Mouse (Mus musculus): ENCODE data around the gene Kcnma1. TPM values are rescaled to one million over a fixed set of nuclear protein-coding genes. Genes with fewer than 3 reads are reported as not detected.

The Kcnma1 gene
- polyA plus RNA-seq, 1 experiment from 2014 or later, result 0.42 TPM

GRCm38 (mm10) chr14:24006276-24006675 is 8.0 kb downstream of the Kcnma1 start:
- Histone ChIP-seq H3K36me3 (no peaks in the 10 kb centered on the region), H3K4me2 (no peak overlapping the region), H3K9ac (no peak overlapping the region), H3K27ac (ENCODE audit: poor library complexity, severe bottlenecking) (no peak overlapping the region), H3K27me3 (replicated peaks) (peaks cover 90% of the 10 kb centered on the region), H3K9me3 (replicated peaks) (no peaks in the 10 kb centered on the region), H3K4me3 (no peak overlapping the region), H3K4me1 (replicated peaks) (peaks cover 9% of the 10 kb centered on the region)
- 54% methylated on average over 2 of the region's 2 CpGs for WGBS
- ATAC-seq (ENCODE audit: insufficient number of reproducible peaks, low FRiP score), result no peak

GRCm38 (mm10) chr14:24004471-24005271 is 9.6 kb downstream of the Kcnma1 start:
- H3K27me3 ChIP-seq (replicated peaks), result peaks cover 92% of the 10 kb centered on the region
- ATAC-seq (ENCODE audit: insufficient number of reproducible peaks, low FRiP score), result peak; percentile 30; the same call in 1 of the 2 replicates
- H3K4me3 ChIP-seq, result peak overlapping the region; percentile 83
- H3K27ac ChIP-seq (ENCODE audit: poor library complexity, severe bottlenecking), result no peak overlapping the region
- peaks cover 9% of the 10 kb centered on the region for H3K4me1 ChIP-seq (replicated peaks)
- H3K9ac ChIP-seq, result peak overlapping the region; percentile 64
- no peaks in the 10 kb centered on the region for H3K36me3 ChIP-seq
- no peaks in the 10 kb centered on the region for H3K9me3 ChIP-seq (replicated peaks)
- WGBS, result 1% methylated on average over 70 of the region's 82 CpGs
- H3K4me2 ChIP-seq, result peak overlapping the region; percentile 100

GRCm38 (mm10) chr14:24003450-24004381 is 10.6 kb downstream of the Kcnma1 start:
- Histone ChIP-seq H3K27me3 (replicated peaks) (peaks cover 96% of the 10 kb centered on the region), H3K27ac (ENCODE audit: poor library complexity, severe bottlenecking) (no peak overlapping the region)

GRCm38 (mm10) chr14:24002647-24003046 is 11.6 kb downstream of the Kcnma1 start:
- WGBS, result 44% methylated on average over 5 of the region's 5 CpGs
- H3K27ac ChIP-seq (ENCODE audit: poor library complexity, severe bottlenecking), result no peak overlapping the region
- H3K36me3 ChIP-seq, result no peaks in the 10 kb centered on the region
- H3K9me3 ChIP-seq (replicated peaks), result no peaks in the 10 kb centered on the region
- no peak overlapping the region for H3K9ac ChIP-seq
- H3K27me3 ChIP-seq (replicated peaks), result peaks cover 94% of the 10 kb centered on the region
- no peak overlapping the region for H3K4me3 ChIP-seq
- H3K4me2 ChIP-seq, result no peak overlapping the region
- no peak for ATAC-seq (ENCODE audit: insufficient number of reproducible peaks, low FRiP score)
- peaks cover 9% of the 10 kb centered on the region for H3K4me1 ChIP-seq (replicated peaks)

More at GRCm38 (mm10) chr14:24003450-24004381, 10.6 kb downstream of the Kcnma1 start:
- H3K4me1 ChIP-seq (replicated peaks), result peaks cover 9% of the 10 kb centered on the region
- H3K9ac ChIP-seq, result peak overlapping the region; percentile 64
- H3K4me2 ChIP-seq, result peak overlapping the region; percentile 100
- no peaks in the 10 kb centered on the region for H3K9me3 ChIP-seq (replicated peaks)
- ATAC-seq (ENCODE audit: insufficient number of reproducible peaks, low FRiP score), result no peak
- 2% methylated on average over 57 of the region's 85 CpGs for WGBS
- no peaks in the 10 kb centered on the region for H3K36me3 ChIP-seq
- H3K4me3 ChIP-seq, result peak overlapping the region; percentile 83

- no peak for ATAC-seq (ENCODE audit: insufficient number of reproducible peaks, low FRiP score)
- H3K4me1 ChIP-seq (replicated peaks), result no peaks in the 10 kb centered on the region
- no peak overlapping the region for H3K4me2 ChIP-seq
- no peak overlapping the region for H3K4me3 ChIP-seq
- no peaks in the 10 kb centered on the region for H3K9me3 ChIP-seq (replicated peaks)
- no peak overlapping the region for H3K27ac ChIP-seq (ENCODE audit: poor library complexity, severe bottlenecking)
- peaks cover 78% of the 10 kb centered on the region for H3K27me3 ChIP-seq (replicated peaks)
- H3K36me3 ChIP-seq, result no peaks in the 10 kb centered on the region
- WGBS, result 70% methylated on average over 6 of the region's 6 CpGs
- no peak overlapping the region for H3K9ac ChIP-seq
These were observed 16.4 kb downstream of the Kcnma1 start for GRCm38 (mm10) chr14:23997912-23998311.

GRCm38 (mm10) chr14:23995831-23996230 is 18.5 kb downstream of the Kcnma1 start:
- peaks cover 58% of the 10 kb centered on the region for H3K27me3 ChIP-seq (replicated peaks)

GRCm38 (mm10) chr14:23990871-23991270 is 23.4 kb downstream of the Kcnma1 start:
- Histone ChIP-seq H3K36me3 (no peaks in the 10 kb centered on the region), H3K27ac (ENCODE audit: poor library complexity, severe bottlenecking) (no peak overlapping the region), H3K9me3 (replicated peaks) (no peaks in the 10 kb centered on the region), H3K9ac (no peak overlapping the region), H3K4me1 (replicated peaks) (no peaks in the 10 kb centered on the region), H3K4me2 (no peak overlapping the region), H3K27me3 (replicated peaks) (peaks cover 14% of the 10 kb centered on the region), H3K4me3 (no peak overlapping the region)
- 80% methylated on average over 7 of the region's 7 CpGs for WGBS
- no peak for ATAC-seq (ENCODE audit: insufficient number of reproducible peaks, low FRiP score)

More at GRCm38 (mm10) chr14:23995831-23996230, 18.5 kb downstream of the Kcnma1 start:
- Histone ChIP-seq H3K36me3 (no peaks in the 10 kb centered on the region), H3K4me3 (no peak overlapping the region), H3K9ac (no peak overlapping the region), H3K4me2 (no peak overlapping the region), H3K9me3 (replicated peaks) (no peaks in the 10 kb centered on the region), H3K27ac (ENCODE audit: poor library complexity, severe bottlenecking) (no peak overlapping the region), H3K4me1 (replicated peaks) (no peaks in the 10 kb centered on the region)
- WGBS, result 75% methylated on average over 3 of the region's 3 CpGs
- no peak for ATAC-seq (ENCODE audit: insufficient number of reproducible peaks, low FRiP score)

- H3K9ac ChIP-seq, result no peak overlapping the region
- peaks cover 9% of the 10 kb centered on the region; the same call in 1 of the 2 replicates for H3K27me3 ChIP-seq (replicated peaks)
- H3K4me1 ChIP-seq (replicated peaks), result no peaks in the 10 kb centered on the region
- no peaks in the 10 kb centered on the region for H3K9me3 ChIP-seq (replicated peaks)
- no peak overlapping the region for H3K4me3 ChIP-seq
- WGBS, result 85% methylated on average over 11 of the region's 11 CpGs
- H3K27ac ChIP-seq (ENCODE audit: poor library complexity, severe bottlenecking), result no peak overlapping the region
- H3K36me3 ChIP-seq, result no peaks in the 10 kb centered on the region
- ATAC-seq (ENCODE audit: insufficient number of reproducible peaks, low FRiP score), result no peak
- no peak overlapping the region for H3K4me2 ChIP-seq
These were observed 24.6 kb downstream of the Kcnma1 start for GRCm38 (mm10) chr14:23989696-23990095.

GRCm38 (mm10) chr14:23982205-23982604 is 32.1 kb downstream of the Kcnma1 start:
- WGBS, result 68% methylated on average over 8 of the region's 8 CpGs

GRCm38 (mm10) chr14:23974685-23975084 is 39.6 kb downstream of the Kcnma1 start:
- H3K36me3 ChIP-seq, result no peaks in the 10 kb centered on the region
- peaks cover 7% of the 10 kb centered on the region for H3K27me3 ChIP-seq (replicated peaks)
- WGBS, result 79% methylated on average over 2 of the region's 2 CpGs

More at GRCm38 (mm10) chr14:23982205-23982604, 32.1 kb downstream of the Kcnma1 start:
- no peaks in the 10 kb centered on the region for H3K36me3 ChIP-seq
- H3K9me3 ChIP-seq (replicated peaks), result no peaks in the 10 kb centered on the region
- H3K27ac ChIP-seq (ENCODE audit: poor library complexity, severe bottlenecking), result no peak overlapping the region
- H3K4me1 ChIP-seq (replicated peaks), result no peaks in the 10 kb centered on the region
- H3K4me3 ChIP-seq, result no peak overlapping the region
- no peak overlapping the region for H3K9ac ChIP-seq
- H3K4me2 ChIP-seq, result no peak overlapping the region
- H3K27me3 ChIP-seq (replicated peaks), result peaks cover 8% of the 10 kb centered on the region; the same call in 1 of the 2 replicates
- no peak for ATAC-seq (ENCODE audit: insufficient number of reproducible peaks, low FRiP score)

GRCm38 (mm10) chr14:23966471-23966870 is 47.8 kb downstream of the Kcnma1 start:
- Histone ChIP-seq H3K9ac (no peak overlapping the region), H3K4me2 (no peak overlapping the region), H3K4me1 (replicated peaks) (no peaks in the 10 kb centered on the region), H3K9me3 (replicated peaks) (no peaks in the 10 kb centered on the region), H3K36me3 (no peaks in the 10 kb centered on the region), H3K27ac (ENCODE audit: poor library complexity, severe bottlenecking) (no peak overlapping the region), H3K4me3 (no peak overlapping the region), H3K27me3 (replicated peaks) (peaks cover 2% of the 10 kb centered on the region; the same call in 1 of the 2 replicates)
- ATAC-seq (ENCODE audit: insufficient number of reproducible peaks, low FRiP score), result no peak
- 76% methylated on average over 8 of the region's 8 CpGs for WGBS

More at GRCm38 (mm10) chr14:23974685-23975084, 39.6 kb downstream of the Kcnma1 start:
- no peak for ATAC-seq (ENCODE audit: insufficient number of reproducible peaks, low FRiP score)
- Histone ChIP-seq H3K9me3 (replicated peaks) (no peaks in the 10 kb centered on the region), H3K4me2 (no peak overlapping the region), H3K4me1 (replicated peaks) (no peaks in the 10 kb centered on the region), H3K27ac (ENCODE audit: poor library complexity, severe bottlenecking) (no peak overlapping the region), H3K4me3 (no peak overlapping the region), H3K9ac (no peak overlapping the region)
